Comparison of ENCODE assay signal across 8 mouse cellular contexts in genomic region chrX:36598861-36599344, GRCm38 (mm10). TPM values are rescaled to one million over a fixed set of nuclear protein-coding genes. Genes with fewer than 3 reads are reported as not detected.
DNase-seq lines count a peak whose midpoint lies in the region; ATAC-seq and TF ChIP-seq lines count a peak whose summit lies in the region.

No protein-coding gene starts in this region.

- no peak for DNase-seq in cerebellum, postnatal 4 days (ENCODE audit: low spot score in 2 of 2)
- DNase-seq in ES-CJ7 (ENCODE audit: low read depth, low spot score) = peak; percentile 3
- DNase-seq in cerebellum, postnatal 14 days = peak; percentile 47 to 48
- DNase-seq in kidney, postnatal 36 days = peak; percentile 2 to 19
- peak; percentile 35 for DNase-seq in lung, postnatal 36 days

- 34% methylated on average over 14 of the region's 14 CpGs for WGBS in heart, embryonic 12.5 days
- 23% methylated on average over 14 of the region's 14 CpGs for WGBS in small intestine, adult 2 months

- H3K27me3 ChIP-seq in heart, embryonic 12.5 days (replicated peaks) = no peaks in the 10 kb centered on the region
- H3K27me3 ChIP-seq in small intestine, adult 2 months (ENCODE audit: control insufficient read depth, insufficient read depth, low read length) = no peaks in the 10 kb centered on the region

- peaks cover 9% of the 10 kb centered on the region for H3K4me1 ChIP-seq in heart, embryonic 12.5 days (replicated peaks)
- peaks cover 10% of the 10 kb centered on the region; the same call in 1 of the 2 replicates for H3K4me1 ChIP-seq in small intestine, adult 2 months (ENCODE audit: control insufficient read depth, insufficient read depth, insufficient read length, low read length)

- H3K4me2 ChIP-seq in heart, embryonic 12.5 days = peak overlapping the region; percentile 67

- H3K27ac ChIP-seq in heart, embryonic 12.5 days (ENCODE audit: poor library complexity, severe bottlenecking) = peak overlapping the region; percentile 85; the same call in 1 of the 2 replicates
- 0 out of 2 replicates have a peak overlapping the region, but pooled peaks have one; percentile 5 for H3K27ac ChIP-seq in small intestine, adult 2 months (ENCODE audit: insufficient read depth, low read depth, low read length)

- H3K9me3 ChIP-seq in heart, embryonic 12.5 days (replicated peaks) = no peaks in the 10 kb centered on the region

- peaks cover 14% of the 10 kb centered on the region; the same call in 1 of the 2 replicates for H3K36me3 ChIP-seq in heart, embryonic 12.5 days
- peaks cover 4% of the 10 kb centered on the region; the same call in 1 of the 2 replicates for H3K36me3 ChIP-seq in small intestine, adult 2 months (ENCODE audit: control insufficient read depth, insufficient read depth, low read length)

- no peak for TF ChIP-seq CTCF in small intestine, adult 2 months (IDR thresholded peaks at IDR 0.05; ENCODE audit: extremely low read depth, insufficient read length, insufficient replicate concordance, low read depth, low read length)

- ATAC-seq in cerebellum, adult (ENCODE audit: insufficient number of reproducible peaks, low FRiP score, low TSS enrichment) = 0 out of 2 replicates have a peak, but pooled peaks have one; percentile 19
- ATAC-seq in heart, embryonic 12.5 days (ENCODE audit: insufficient number of reproducible peaks, low FRiP score) = peak; percentile 38; the same call in 1 of the 2 replicates

- peak overlapping the region; percentile 87 for H3K9ac ChIP-seq in heart, embryonic 12.5 days

- H3K4me3 ChIP-seq in heart, embryonic 12.5 days = peak overlapping the region; percentile 76
- peak overlapping the region; percentile 100 for H3K4me3 ChIP-seq in small intestine, adult 2 months (ENCODE audit: low read depth, low read length)

- no peak for TF ChIP-seq POLR2A in small intestine, adult 2 months (IDR thresholded peaks at IDR 0.05; ENCODE audit: low read depth, low read length)

RNA-seq across cellular contexts. Expression of gene Pgrmc1, which starts 0.9 kb away (rescaled TPM):
- polyA plus RNA-seq in heart, embryonic 12.5 days (2016; fragmentation: Nextera tagmentation; extraction: Ambion mirVana) = 144 TPM in 2 replicates
- polyA plus RNA-seq in small intestine, adult 2 months (2012; rRNA removed) = 133 and 192 TPM in 2 replicates

RNA-seq across cellular contexts. Expression of gene Akap17b, which starts 46.3 kb away (rescaled TPM):
- 1.4 and 1.6 TPM in 2 replicates for polyA plus RNA-seq in heart, embryonic 12.5 days (2016; fragmentation: Nextera tagmentation; extraction: Ambion mirVana)
- 0.15 and 0.20 TPM in 2 replicates for polyA plus RNA-seq in small intestine, adult 2 months (2012; rRNA removed)

Comparison
In these comparisons a context has a peak if more than half of its experiments do, and no peak if none do; other contexts are left out.
1. DNase-seq: peak in ES-CJ7 (single experiment), cerebellum, postnatal 14 days (2 of 2), kidney, postnatal 36 days (2 of 2) and lung, postnatal 36 days (single experiment); none in cerebellum, postnatal 4 days (0 of 2).